Mouse (Mus musculus) liver, postnatal 0 days (tissue): ENCODE data around the gene Nmt1.

Experiments
- CTCF ChIP-seq: sonication (generic); IDR thresholded peaks from 2 replicates; pipeline ENCODE4 v1.5.1; 2016; ENCODE audit warnings: antibody characterized with exemption, low read depth
- EP300 ChIP-seq: IDR thresholded peaks from 2 replicates; pipeline ENCODE4 v1.6.1; 2016; ENCODE audit warnings: antibody characterized with exemption, low read depth, mild to moderate bottlenecking

DNA sequence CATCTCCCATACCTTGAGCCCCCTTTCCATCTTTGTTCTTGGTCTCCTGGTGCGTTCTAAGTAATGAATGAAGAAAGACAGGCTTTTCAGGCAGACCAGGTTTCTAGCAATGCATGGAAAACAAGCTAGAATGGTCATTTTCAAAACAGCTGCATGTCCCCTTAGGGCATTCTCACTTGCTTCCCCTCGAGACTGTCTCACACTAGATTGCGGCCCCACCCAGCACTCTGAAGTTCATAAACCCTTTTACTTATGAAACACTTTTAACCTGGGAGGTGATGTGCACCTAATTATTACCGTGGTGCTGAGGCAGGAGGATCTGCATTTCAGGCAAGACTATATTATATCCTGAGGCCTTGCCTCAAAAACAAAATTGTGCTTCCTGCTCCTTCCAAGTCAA, 85.8 kb downstream of the Nmt1 start:
- TF ChIP-seq EP300 (no peak), CTCF (no peak)
